Mouse (Mus musculus): ENCODE data around the gene 1110032A03Rik.

The 1110032A03Rik gene

GRCm38 (mm10) chr9:50770011-50770410, 5.3 kb downstream of the 1110032A03Rik start:
- DNase-seq (ENCODE audit: low spot score): no peak

- DNase-seq (ENCODE audit: low spot score): peak; percentile 97
These were observed 7.0 kb downstream of the 1110032A03Rik start, which contains the start of gene Fdxacb1 for GRCm38 (mm10) chr9:50768107-50769002. Fdxacb1 (plus strand) TSS chr9:50768236.

GRCm38 (mm10) chr9:50767531-50768106, 7.7 kb downstream of the 1110032A03Rik start:
- no peak for DNase-seq (ENCODE audit: low spot score)

- no peak for DNase-seq (ENCODE audit: low spot score)
These were observed 12.0 kb downstream of the 1110032A03Rik start for GRCm38 (mm10) chr9:50763331-50763730.

DNA sequence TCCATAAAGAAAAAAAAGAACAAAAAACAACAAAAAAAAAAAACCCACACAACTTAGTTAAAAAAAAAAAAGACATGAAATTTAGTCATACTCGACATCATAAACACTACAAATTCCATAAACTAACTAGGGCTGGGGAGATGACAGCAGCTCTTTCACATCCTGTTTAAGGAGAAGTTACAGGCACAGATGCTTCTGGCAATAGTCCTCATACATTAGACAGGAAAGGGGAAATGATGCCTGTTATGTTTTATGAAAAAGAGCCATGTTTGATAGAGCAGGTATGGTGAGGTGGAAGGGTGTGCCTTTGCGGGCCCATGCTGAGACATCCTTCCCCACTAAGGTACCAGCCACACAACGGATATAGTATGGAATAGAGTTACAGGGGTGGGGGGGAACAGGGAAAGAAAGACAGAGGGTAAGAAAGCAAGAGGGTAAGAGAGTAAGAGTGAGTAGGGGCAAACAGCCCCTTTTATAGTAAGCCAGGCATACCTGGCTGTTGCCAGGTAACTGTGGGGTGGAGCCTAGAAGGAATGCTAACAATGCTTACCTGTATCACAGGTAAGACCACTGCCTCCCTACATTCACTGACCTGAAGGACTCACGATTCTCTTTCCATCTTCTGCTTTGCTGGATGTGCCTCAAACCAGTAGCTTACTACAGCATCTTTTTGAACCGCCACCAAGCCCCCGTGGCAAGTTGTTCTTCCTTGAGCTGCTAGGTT, 13.6 kb downstream of the 1110032A03Rik start:
- no peak for DNase-seq (ENCODE audit: low spot score)

DNA sequence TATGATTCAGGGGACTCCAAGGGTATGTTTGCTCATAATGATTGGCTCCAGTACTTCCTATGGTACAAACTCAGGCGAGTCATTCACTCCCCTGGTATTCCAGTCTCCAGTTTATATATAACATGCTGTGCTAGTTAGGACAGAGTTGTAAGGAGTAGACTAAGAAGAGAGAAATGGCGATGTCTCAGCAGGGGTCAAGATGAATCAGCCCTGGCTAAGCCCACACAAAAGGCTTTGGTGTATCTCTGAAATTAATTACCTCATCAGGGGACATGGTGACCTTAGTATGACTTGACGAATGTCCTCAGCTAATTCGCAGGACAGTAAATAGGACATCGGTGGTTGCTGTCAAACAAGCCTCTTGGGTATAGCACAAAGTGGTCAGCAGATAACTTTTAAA, 18.6 kb downstream of the 1110032A03Rik start:
- no peak for DNase-seq (ENCODE audit: low spot score)

DNA sequence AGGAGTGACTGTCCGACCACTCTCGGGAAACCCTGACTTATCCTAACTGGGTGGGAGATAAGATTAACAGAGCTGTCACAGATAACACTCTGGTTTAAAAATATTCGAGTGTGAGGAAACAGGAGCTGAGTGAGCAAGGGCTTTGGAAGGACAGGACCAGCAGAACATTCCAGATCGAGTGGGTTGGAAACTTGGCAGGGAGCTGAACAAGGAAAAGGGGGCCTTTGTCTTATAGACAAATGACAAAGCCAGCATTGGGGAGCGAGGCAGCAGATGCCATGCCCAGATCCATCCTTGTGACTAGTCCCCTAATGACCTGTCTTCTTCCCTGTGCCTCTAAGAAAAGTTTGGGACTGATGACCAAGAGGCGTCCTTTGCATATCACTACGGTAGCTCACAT, 21.4 kb downstream of the 1110032A03Rik start:
- DNase-seq (ENCODE audit: low spot score): no peak

GRCm38 (mm10) chr9:50752784-50753615, 22.3 kb downstream of the 1110032A03Rik start:
- peak; percentile 62 for DNase-seq (ENCODE audit: low spot score)

DNA sequence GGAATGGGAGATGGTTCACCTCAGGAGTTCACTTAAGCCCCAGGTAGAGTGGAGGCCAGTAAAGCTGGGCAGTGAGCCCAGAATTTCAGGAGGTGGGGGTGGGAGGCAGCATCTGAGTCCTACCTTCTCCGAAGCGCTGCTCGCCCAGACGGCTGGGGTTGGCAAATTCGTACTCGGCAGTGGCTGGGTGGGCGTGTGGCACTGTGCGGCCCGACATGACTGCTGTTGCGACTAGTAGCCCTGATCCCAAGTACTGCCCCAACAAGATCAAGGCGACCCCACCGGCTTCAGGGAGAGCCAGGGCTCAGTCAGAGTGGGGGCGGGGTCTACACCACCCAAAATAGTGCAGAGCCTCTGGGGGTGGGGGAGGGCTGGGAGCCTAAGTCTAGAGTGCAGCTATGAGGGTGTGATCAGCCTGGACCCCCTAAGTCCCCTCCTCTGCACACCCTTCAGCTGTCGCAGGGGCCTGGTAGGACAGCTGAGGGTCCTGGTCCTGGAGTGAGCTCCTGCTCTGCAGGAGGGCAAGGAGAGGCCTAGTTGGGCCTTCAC, 23.2 kb downstream of the 1110032A03Rik start, which contains the start of gene Hspb2:
TSS of gene Hspb2 (minus strand) at position 301 of the 549 bp plus-strand sequence.
- DNase-seq (ENCODE audit: low spot score): no peak

- DNase-seq (ENCODE audit: low spot score): no peak
These were observed 24.0 kb downstream of the 1110032A03Rik start, which contains the start of gene Cryab for GRCm38 (mm10) chr9:50751323-50751722. Cryab (plus strand) TSS chr9:50751325.

- no peak for DNase-seq (ENCODE audit: low spot score)
These were observed 24.6 kb downstream of the 1110032A03Rik start for GRCm38 (mm10) chr9:50750706-50751105.

DNA sequence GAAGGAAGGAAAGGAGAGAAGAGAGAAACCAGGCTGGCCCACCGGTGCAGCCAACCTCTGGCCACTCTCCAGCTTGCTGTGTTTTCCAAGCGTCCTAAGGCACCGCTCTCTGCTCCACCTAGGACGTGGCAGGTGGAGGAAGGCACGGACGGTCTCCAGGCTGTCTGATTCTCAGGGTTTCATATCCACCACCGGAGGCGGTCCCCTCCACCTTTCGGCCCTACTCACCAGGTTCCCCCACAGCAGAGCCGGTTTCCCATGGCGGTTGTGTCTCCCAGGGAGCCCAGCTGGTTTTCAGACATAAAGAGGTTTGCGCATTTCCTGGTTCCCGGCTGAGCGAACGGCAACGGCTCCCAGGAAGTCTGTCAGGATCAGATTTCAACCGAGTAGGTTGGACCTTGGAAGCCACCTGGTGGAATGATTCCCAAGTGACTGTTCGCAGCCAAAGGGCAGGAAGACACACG, 29.1 kb downstream of the 1110032A03Rik start, which contains the start of gene 2310030G06Rik:
TSS of gene 2310030G06Rik (minus strand) at position 323 of the 464 bp plus-strand sequence.
- DNase-seq (ENCODE audit: low spot score): peak; percentile 16

GRCm38 (mm10) chr9:50745806-50746205, 29.5 kb downstream of the 1110032A03Rik start:
- peak; percentile 30 for DNase-seq (ENCODE audit: low spot score)

GRCm38 (mm10) chr9:50742744-50743143, 32.6 kb downstream of the 1110032A03Rik start:
- no peak for DNase-seq (ENCODE audit: low spot score)

DNA sequence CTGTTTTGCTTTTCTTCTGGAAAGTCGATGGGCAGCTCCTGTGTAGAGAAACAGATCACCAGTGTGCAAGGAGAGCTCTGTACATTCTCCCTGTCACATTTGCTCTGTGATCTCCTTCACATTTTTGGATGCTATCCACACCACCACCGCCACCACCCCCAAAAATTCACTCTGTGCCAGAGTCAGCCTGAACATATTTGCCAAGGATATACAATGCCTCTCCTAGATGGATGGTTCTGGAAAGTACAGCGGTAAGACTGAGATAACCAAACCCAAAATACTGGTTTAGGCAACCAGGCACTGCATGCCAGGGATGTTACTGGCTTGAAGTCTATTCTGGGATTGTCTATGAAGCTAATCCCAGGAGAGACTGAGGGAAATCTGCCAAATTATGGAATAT, 33.1 kb downstream of the 1110032A03Rik start:
- no peak for DNase-seq (ENCODE audit: low spot score)

DNA sequence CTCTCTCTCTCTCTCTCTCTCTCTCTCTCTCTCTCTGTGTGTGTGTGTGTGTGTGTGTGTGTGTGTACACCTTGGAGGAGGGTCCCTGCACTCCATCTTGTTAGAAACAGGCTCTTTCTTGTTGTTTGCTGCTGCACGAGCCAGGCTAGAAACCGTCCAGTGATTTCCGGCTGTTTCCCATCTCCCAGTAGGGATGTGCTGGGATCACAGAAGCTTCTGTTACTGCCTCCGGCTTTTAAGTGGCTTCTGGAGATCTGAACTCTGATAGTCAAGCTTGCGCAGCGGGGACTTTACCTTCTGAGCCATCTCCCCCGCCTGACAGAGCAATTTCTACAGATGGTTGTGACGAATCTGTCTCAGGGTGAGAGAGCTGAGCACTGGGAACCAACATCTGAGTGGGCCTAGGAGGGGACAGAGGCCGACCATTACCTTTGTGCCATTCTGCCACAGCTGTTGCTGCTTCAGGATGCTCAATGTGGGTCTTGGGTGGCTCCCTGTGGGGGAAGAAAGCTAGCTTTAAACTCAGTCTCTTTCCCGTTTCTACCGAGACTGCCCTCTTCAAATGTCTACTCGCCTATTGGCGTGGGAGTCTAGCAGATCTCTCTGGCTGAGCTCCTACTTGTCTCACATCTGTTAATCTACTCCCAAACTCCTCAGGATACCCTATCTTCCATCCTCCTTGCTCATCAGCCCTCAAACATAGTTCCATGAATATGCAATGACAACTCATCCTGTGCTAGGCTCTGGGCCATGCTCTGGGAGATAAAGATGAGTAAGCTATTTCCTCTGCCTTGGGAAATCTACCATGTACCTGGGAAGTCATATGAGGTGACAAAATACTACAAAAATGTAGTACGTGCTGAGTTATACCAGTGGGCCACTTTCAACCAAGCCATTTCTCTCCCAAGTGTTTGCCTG, 34.2 kb downstream of the 1110032A03Rik start:
- DNase-seq (ENCODE audit: low spot score): no peak

DNA sequence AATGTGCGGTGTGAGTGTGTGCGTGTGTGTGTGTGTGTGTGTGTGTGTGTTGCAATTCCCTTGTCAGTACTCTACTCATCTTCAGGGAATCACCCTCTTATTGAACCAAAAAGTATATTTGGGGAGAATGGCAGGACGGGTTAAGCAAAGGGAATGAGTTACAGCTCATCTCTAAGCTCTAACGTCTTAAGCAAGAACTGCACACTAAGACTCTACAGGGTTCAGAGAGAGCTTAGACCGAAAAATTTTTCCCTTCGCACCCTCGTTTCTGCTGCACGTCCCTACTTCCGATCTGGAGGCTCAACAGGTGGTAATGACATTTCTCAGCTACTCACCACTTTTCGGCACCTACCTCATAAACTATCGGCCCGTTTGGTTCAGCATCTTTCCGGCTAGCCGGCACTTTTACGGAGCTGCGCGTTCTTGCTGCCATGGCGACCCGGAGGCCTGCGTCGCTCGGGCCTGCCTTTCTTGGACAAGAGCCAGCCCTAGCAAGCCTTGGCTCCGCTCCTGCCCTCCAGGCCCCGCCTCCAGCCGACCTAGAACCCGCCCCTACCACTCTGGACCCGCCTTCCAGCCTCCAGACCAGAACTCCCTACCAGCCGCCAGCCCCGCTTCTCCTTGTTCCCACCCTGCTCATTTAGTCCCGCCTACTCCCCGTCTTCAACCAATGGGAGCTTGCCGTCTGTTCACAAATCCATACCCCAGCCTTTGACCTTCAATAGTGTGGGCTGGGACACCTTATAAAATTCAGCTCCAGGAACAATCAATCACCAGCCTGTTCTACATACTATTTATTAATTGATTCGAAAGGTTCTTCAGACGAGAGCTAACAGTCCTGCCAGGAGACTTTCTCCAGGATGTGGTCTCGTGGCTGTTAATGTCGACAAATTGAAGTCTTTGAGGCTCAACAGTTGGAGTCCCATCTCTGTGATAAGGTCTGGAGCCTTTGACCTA, 36.1 kb downstream of the 1110032A03Rik start, which contains the start of gene Dixdc1:
TSS of gene Dixdc1 (minus strand) at position 604 of the 957 bp plus-strand sequence.
- peak; percentile 91 for DNase-seq (ENCODE audit: low spot score)

- DNase-seq (ENCODE audit: low spot score): peak; percentile 35
These were observed 40.3 kb downstream of the 1110032A03Rik start for GRCm38 (mm10) chr9:50734989-50735388.

GRCm38 (mm10) chr9:50732560-50732959, 42.8 kb downstream of the 1110032A03Rik start:
- no peak for DNase-seq (ENCODE audit: low spot score)
